Mouse (Mus musculus): ENCODE results near the gene Itpr3. TPM values are rescaled to one million over a fixed set of nuclear protein-coding genes. Genes with fewer than 3 reads are reported as not detected.

The Itpr3 gene
- polyA plus RNA-seq, 1 experiment from 2014 or later = 1.4 TPM

- no peaks in the 10 kb centered on the region for H3K36me3 ChIP-seq
- no peak for ATAC-seq (ENCODE audit: low FRiP score, low read depth)
- H3K4me1 ChIP-seq = peaks cover 10% of the 10 kb centered on the region
- no peak overlapping the region for H3K4me3 ChIP-seq
- H3K27ac ChIP-seq (replicated peaks) = no peak overlapping the region
- no peak overlapping the region for H3K9ac ChIP-seq (replicated peaks)
- WGBS = 83% methylated on average over 8 of the region's 8 CpGs
- H3K27me3 ChIP-seq = peaks cover 53% of the 10 kb centered on the region
- H3K9me3 ChIP-seq = no peaks in the 10 kb centered on the region
- no peak overlapping the region for H3K4me2 ChIP-seq (replicated peaks)
These were observed 3.6 kb downstream of the Itpr3 start for GRCm38 (mm10) chr17:27060698-27061097.

GRCm38 (mm10) chr17:27061727-27062126, 4.6 kb downstream of the Itpr3 start:
- Histone ChIP-seq H3K4me1 (peaks cover 9% of the 10 kb centered on the region), H3K9me3 (no peaks in the 10 kb centered on the region), H3K27me3 (peaks cover 42% of the 10 kb centered on the region), H3K36me3 (no peaks in the 10 kb centered on the region), H3K27ac (replicated peaks) (no peak overlapping the region), H3K9ac (replicated peaks) (no peak overlapping the region), H3K4me3 (no peak overlapping the region), H3K4me2 (replicated peaks) (no peak overlapping the region)
- ATAC-seq (ENCODE audit: low FRiP score, low read depth) = no peak
- WGBS = 90% methylated on average over 3 of the region's 3 CpGs

GRCm38 (mm10) chr17:27062684-27063083, 5.6 kb downstream of the Itpr3 start:
- 89% methylated on average over 7 of the region's 7 CpGs for WGBS
- no peak overlapping the region for H3K9ac ChIP-seq (replicated peaks)
- no peak for ATAC-seq (ENCODE audit: low FRiP score, low read depth)
- H3K27ac ChIP-seq (replicated peaks) = no peak overlapping the region
- no peak overlapping the region for H3K4me2 ChIP-seq (replicated peaks)
- no peaks in the 10 kb centered on the region for H3K36me3 ChIP-seq
- no peaks in the 10 kb centered on the region for H3K4me1 ChIP-seq
- no peaks in the 10 kb centered on the region for H3K9me3 ChIP-seq
- H3K4me3 ChIP-seq = no peak overlapping the region
- H3K27me3 ChIP-seq = peaks cover 33% of the 10 kb centered on the region

DNA sequence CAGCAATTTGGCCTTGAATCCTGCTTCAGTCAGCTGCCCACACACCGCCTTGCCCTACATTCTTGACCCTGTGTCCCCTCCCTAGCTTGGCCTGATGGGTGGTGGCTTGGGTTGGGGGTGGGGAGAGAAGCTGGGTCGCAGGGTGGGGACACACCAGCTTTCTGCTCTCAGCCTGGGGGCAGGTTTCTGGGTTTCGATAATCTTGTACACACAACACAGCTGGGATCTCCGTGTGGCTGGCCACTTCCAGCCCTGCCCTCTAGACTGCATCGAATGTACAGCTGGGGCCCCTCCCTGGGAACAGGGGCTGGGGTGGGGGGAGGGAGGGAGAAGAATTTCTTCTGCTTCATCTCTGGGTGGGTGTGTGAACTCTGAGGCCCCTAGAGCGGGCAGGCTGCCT, 6.6 kb downstream of the Itpr3 start:
- Histone ChIP-seq H3K4me2 (replicated peaks) (no peak overlapping the region), H3K27me3 (peaks cover 22% of the 10 kb centered on the region), H3K4me1 (no peaks in the 10 kb centered on the region), H3K9me3 (no peaks in the 10 kb centered on the region), H3K4me3 (no peak overlapping the region), H3K9ac (replicated peaks) (no peak overlapping the region), H3K27ac (replicated peaks) (no peak overlapping the region), H3K36me3 (no peaks in the 10 kb centered on the region)
- no peak for ATAC-seq (ENCODE audit: low FRiP score, low read depth)
- 73% methylated on average over 6 of the region's 6 CpGs for WGBS

DNA sequence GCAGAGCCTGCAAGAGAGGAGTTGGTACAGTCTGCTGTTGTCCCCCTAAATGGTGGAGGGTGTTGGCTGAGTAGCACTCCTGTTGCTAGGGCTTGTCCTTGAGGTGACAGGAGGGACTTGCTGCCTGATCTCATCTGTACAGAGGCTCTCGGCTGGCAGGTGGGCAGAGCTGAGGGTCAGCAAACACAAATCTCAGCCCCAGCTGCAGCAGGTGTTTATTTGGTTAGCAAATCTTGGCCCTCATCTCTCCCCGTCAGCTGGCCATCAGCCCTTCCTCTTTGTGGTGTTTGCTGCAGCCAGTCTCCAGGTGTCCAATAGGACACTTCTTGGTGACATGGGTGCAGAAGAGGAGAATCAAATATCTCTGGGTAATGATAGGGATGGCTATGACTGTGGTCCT, 7.1 kb downstream of the Itpr3 start:
- WGBS = 76% methylated on average over 2 of the region's 2 CpGs
- Histone ChIP-seq H3K9ac (replicated peaks) (no peak overlapping the region), H3K4me3 (no peak overlapping the region), H3K4me1 (peaks cover 1% of the 10 kb centered on the region), H3K36me3 (no peaks in the 10 kb centered on the region), H3K4me2 (replicated peaks) (no peak overlapping the region), H3K27me3 (peaks cover 18% of the 10 kb centered on the region), H3K27ac (replicated peaks) (no peak overlapping the region), H3K9me3 (no peaks in the 10 kb centered on the region)
- no peak for ATAC-seq (ENCODE audit: low FRiP score, low read depth)

DNA sequence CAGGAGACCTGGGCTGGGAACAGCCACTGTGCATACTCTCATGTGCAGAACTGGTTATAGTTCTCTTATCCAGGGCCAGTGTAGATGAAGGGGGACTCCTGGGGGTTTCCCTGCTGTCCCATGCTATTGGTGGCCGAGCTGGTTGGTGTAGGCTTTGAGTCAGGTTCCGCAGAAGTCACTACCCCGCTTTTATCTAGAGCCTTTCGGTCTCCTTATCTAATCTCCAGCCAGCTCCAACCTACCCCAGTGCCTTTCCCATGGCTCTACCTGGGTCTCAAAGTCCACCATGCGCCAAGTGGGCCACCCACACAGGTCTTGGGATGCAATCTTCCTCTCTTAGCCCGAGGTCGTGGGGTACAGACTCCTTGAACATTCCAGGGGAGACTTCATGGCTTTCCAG, 9.0 kb downstream of the Itpr3 start:
- ATAC-seq (ENCODE audit: low FRiP score, low read depth) = no peak

GRCm38 (mm10) chr17:27069071-27069470, 12.0 kb downstream of the Itpr3 start:
- H3K9me3 ChIP-seq = no peaks in the 10 kb centered on the region
- 71% methylated on average over 3 of the region's 5 CpGs for WGBS
- H3K27ac ChIP-seq (replicated peaks) = peak overlapping the region; percentile 63
- H3K27me3 ChIP-seq = 0 out of 2 replicates have a peak, but pooled peaks cover 5% of the 10 kb centered on the region
- no peaks in the 10 kb centered on the region for H3K36me3 ChIP-seq
- H3K4me3 ChIP-seq = no peak overlapping the region
- H3K9ac ChIP-seq (replicated peaks) = no peak overlapping the region
- ATAC-seq (ENCODE audit: low FRiP score, low read depth) = no peak
- H3K4me1 ChIP-seq = peaks cover 10% of the 10 kb centered on the region
- H3K4me2 ChIP-seq (replicated peaks) = no peak overlapping the region

More for the DNA sequence above, 9.0 kb downstream of the Itpr3 start:
- no peak overlapping the region for H3K27ac ChIP-seq (replicated peaks)
- no peaks in the 10 kb centered on the region for H3K36me3 ChIP-seq
- no peaks in the 10 kb centered on the region for H3K9me3 ChIP-seq
- H3K4me3 ChIP-seq = no peak overlapping the region
- 80% methylated on average over 7 of the region's 7 CpGs for WGBS
- H3K27me3 ChIP-seq = 0 out of 2 replicates have a peak, but pooled peaks cover 5% of the 10 kb centered on the region
- peaks cover 10% of the 10 kb centered on the region for H3K4me1 ChIP-seq
- no peak overlapping the region for H3K4me2 ChIP-seq (replicated peaks)
- H3K9ac ChIP-seq (replicated peaks) = no peak overlapping the region

DNA sequence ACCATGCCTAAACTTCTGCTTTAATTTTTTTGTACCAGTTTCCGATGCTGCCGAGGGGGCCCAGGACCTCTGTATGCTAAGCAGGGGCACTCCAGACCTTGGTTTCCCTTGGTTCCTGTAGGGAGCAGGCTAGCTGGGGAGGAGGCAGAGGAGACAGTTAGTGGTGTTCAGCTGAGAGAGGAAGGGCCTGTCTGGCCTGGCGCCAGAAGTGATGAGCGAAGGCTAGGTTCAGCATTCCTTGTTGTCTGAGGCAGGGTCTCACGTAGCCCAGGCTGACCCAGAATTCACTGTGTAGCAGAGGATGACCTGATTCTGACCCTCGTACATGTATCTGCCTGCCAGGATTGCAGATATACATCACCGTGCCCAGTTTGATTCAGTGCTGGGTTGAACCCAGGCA, 13.8 kb downstream of the Itpr3 start:
- Histone ChIP-seq H3K27me3 (no peaks in the 10 kb centered on the region), H3K27ac (replicated peaks) (no peak overlapping the region), H3K4me2 (replicated peaks) (no peak overlapping the region), H3K4me1 (peaks cover 10% of the 10 kb centered on the region), H3K9me3 (no peaks in the 10 kb centered on the region), H3K36me3 (no peaks in the 10 kb centered on the region), H3K4me3 (no peak overlapping the region), H3K9ac (replicated peaks) (no peak overlapping the region)
- no peak for ATAC-seq (ENCODE audit: low FRiP score, low read depth)
- 93% methylated on average over 7 of the region's 7 CpGs for WGBS

DNA sequence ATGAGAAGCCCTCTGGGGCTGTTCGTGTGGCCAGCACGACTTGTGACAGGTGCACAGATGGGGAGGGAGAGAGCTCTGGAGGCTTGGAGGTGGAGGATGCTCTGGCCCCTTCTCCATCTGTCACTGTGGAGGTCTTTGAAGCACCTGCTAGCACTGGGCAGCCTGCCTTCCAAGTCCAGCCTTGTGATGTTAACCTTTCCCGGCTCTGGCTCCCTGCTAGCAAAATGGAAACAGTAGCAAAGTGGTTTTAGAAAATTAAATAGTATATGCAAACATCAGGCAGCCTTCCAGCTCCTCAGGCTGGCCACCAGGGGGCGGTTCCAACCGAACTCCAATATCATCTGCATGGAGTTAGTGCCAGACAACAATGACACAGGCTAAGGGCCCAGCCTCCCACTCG, 14.5 kb downstream of the Itpr3 start:
- H3K4me3 ChIP-seq = no peak overlapping the region
- peaks cover 10% of the 10 kb centered on the region for H3K4me1 ChIP-seq
- WGBS = 49% methylated on average over 6 of the region's 6 CpGs
- H3K4me2 ChIP-seq (replicated peaks) = no peak overlapping the region
- no peaks in the 10 kb centered on the region for H3K36me3 ChIP-seq
- ATAC-seq (ENCODE audit: low FRiP score, low read depth) = no peak
- no peaks in the 10 kb centered on the region for H3K27me3 ChIP-seq
- H3K27ac ChIP-seq (replicated peaks) = no peak overlapping the region
- no peaks in the 10 kb centered on the region for H3K9me3 ChIP-seq
- H3K9ac ChIP-seq (replicated peaks) = no peak overlapping the region

- WGBS = 94% methylated on average over 8 of the region's 8 CpGs
- no peaks in the 10 kb centered on the region for H3K27me3 ChIP-seq
- no peaks in the 10 kb centered on the region for H3K9me3 ChIP-seq
- no peaks in the 10 kb centered on the region for H3K36me3 ChIP-seq
- no peak overlapping the region for H3K9ac ChIP-seq (replicated peaks)
- ATAC-seq (ENCODE audit: low FRiP score, low read depth) = no peak
- no peak overlapping the region for H3K4me2 ChIP-seq (replicated peaks)
- H3K4me1 ChIP-seq = peaks cover 10% of the 10 kb centered on the region
- no peak overlapping the region for H3K27ac ChIP-seq (replicated peaks)
- H3K4me3 ChIP-seq = no peak overlapping the region
These were observed 15.3 kb downstream of the Itpr3 start for GRCm38 (mm10) chr17:27072363-27072762.

DNA sequence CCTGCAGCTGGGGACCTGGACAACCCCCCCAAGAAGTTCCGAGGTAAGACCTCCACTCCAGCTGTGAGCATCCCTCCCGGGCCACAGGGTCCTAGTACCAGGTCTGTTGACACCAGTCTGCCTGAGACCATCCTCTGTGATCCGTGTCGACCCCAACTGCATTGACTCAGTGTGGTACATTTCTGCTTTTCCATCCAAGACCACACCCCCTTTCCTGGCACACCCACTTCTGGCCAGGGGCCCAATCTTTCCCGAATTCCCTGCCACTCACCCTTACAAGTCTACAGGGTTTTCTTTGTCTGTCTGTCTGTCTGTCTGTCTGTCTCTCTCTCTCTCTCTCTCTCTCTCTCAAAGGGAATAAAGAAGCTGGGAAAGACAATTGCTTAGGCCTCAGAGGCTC, 16.0 kb downstream of the Itpr3 start:
- no peak overlapping the region for H3K27ac ChIP-seq (replicated peaks)
- H3K27me3 ChIP-seq = no peaks in the 10 kb centered on the region
- no peak for ATAC-seq (ENCODE audit: low FRiP score, low read depth)
- no peak overlapping the region for H3K9ac ChIP-seq (replicated peaks)
- H3K4me2 ChIP-seq (replicated peaks) = no peak overlapping the region
- no peak overlapping the region for H3K4me3 ChIP-seq
- no peaks in the 10 kb centered on the region for H3K9me3 ChIP-seq
- peaks cover 10% of the 10 kb centered on the region for H3K4me1 ChIP-seq
- 79% methylated on average over 5 of the region's 5 CpGs for WGBS
- H3K36me3 ChIP-seq = no peaks in the 10 kb centered on the region

GRCm38 (mm10) chr17:27073778-27074177, 16.7 kb downstream of the Itpr3 start:
- no peaks in the 10 kb centered on the region for H3K36me3 ChIP-seq
- H3K4me2 ChIP-seq (replicated peaks) = no peak overlapping the region
- no peak overlapping the region for H3K4me3 ChIP-seq
- peaks cover 10% of the 10 kb centered on the region for H3K4me1 ChIP-seq
- no peaks in the 10 kb centered on the region for H3K27me3 ChIP-seq
- ATAC-seq (ENCODE audit: low FRiP score, low read depth) = no peak
- WGBS = 76% methylated on average over 9 of the region's 9 CpGs
- no peak overlapping the region for H3K9ac ChIP-seq (replicated peaks)
- H3K27ac ChIP-seq (replicated peaks) = no peak overlapping the region
- H3K9me3 ChIP-seq = no peaks in the 10 kb centered on the region

DNA sequence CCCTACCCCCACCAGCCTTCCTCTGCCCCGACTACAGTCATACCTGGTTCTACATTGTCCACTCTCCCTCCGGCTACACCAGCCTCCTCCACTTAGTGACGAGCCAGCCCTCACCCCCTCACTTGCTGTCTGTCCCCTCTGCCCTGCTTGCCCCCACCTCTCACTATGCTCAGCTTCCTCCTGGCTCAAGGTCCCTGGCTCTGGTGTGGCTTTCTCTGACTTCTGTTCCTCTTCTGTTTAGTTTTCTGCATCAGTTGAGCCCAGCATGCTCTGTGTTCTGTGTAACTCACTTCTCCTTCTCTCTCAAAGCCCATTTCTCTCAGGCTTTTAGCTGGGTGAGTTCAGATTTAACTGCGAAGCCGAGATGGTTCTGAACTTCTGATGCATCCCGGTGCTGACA, 17.1 kb downstream of the Itpr3 start:
- no peaks in the 10 kb centered on the region for H3K9me3 ChIP-seq
- WGBS = 75% methylated on average over 6 of the region's 6 CpGs
- H3K9ac ChIP-seq (replicated peaks) = no peak overlapping the region
- ATAC-seq (ENCODE audit: low FRiP score, low read depth) = no peak
- H3K27me3 ChIP-seq = no peaks in the 10 kb centered on the region
- no peaks in the 10 kb centered on the region for H3K36me3 ChIP-seq
- H3K4me3 ChIP-seq = no peak overlapping the region
- H3K4me2 ChIP-seq (replicated peaks) = no peak overlapping the region
- H3K27ac ChIP-seq (replicated peaks) = no peak overlapping the region
- peaks cover 9% of the 10 kb centered on the region for H3K4me1 ChIP-seq

Data from midbrain, embryonic 12.5 days (tissue).